Mouse (Mus musculus) neural tube, embryonic 13.5 days (tissue): ENCODE results near the gene Timm17b. TPM values are rescaled to one million over a fixed set of nuclear protein-coding genes. Genes with fewer than 3 reads are reported as not detected.

ENCODE experiments used
- ATAC-seq: fragments of 200-750 bp; cut with Nextera tagmentation; 2 replicates; pipeline ENCODE4 v1.8.0; 2017; ENCODE audit warnings: low read depth, mild to moderate bottlenecking, moderate TSS enrichment, moderate library complexity
- H3K27ac ChIP-seq: fragments of 300-500 bp; sonication (generic); replicated peaks from 2 replicates; pipeline ENCODE4 v1.5.1; 2015; ENCODE audit warnings: moderate library complexity, mild to moderate bottlenecking, inconsistent platforms
- H3K27me3 ChIP-seq: fragments of 300-500 bp; sonication (generic); 2 replicates; pipeline ENCODE4 v1.6.1; 2015; ENCODE audit warnings: mild to moderate bottlenecking, inconsistent platforms
- H3K36me3 ChIP-seq: fragments of 300-500 bp; sonication (generic); 2 replicates; pipeline ENCODE4 v1.6.1; 2015; ENCODE audit warnings: mild to moderate bottlenecking, inconsistent platforms
- H3K4me1 ChIP-seq: fragments of 300-500 bp; sonication (generic); replicated peaks from 2 replicates; pipeline ENCODE4 v1.6.1; 2015; ENCODE audit warnings: inconsistent platforms
- H3K4me2 ChIP-seq: fragments of 300-500 bp; sonication (generic); 2 replicates; pipeline ENCODE4 v1.6.1; 2015; ENCODE audit warnings: inconsistent platforms, mild to moderate bottlenecking, moderate library complexity
- H3K4me3 ChIP-seq: fragments of 300-500 bp; sonication (generic); 2 replicates; pipeline ENCODE4 v1.5.1; 2015; ENCODE audit warnings: mild to moderate bottlenecking, inconsistent platforms
- H3K9ac ChIP-seq: fragments of 300-500 bp; sonication (generic); 2 replicates; pipeline ENCODE4 v1.6.1; 2015; ENCODE audit warnings: moderate library complexity, mild to moderate bottlenecking, inconsistent platforms
- H3K9me3 ChIP-seq: fragments of 300-500 bp; sonication (generic); 2 replicates; pipeline ENCODE4 v1.6.1; 2016; ENCODE audit warnings: inconsistent platforms
- WGBS: fragments of 180-500 bp; shearing (Covaris S2); methylation state at CpG from one replicate; pipeline ENCODE4 v1.1.7; 2015; 5-methylcytosine and 5-hydroxymethylcytosine counted together
- polyA plus RNA-seq: library from polyadenylated mRNA; unstranded; fragments of >200 nt; fragmentation: Nextera tagmentation; extraction: Ambion mirVana; gene quantifications from 2 replicates; pipeline ENCODE4 v1.2.1, GENCODE M21; 2015

Timm17b gene
- polyA plus RNA-seq, 1 experiment from 2014 or later = 160 TPM

GRCm38 (mm10) chrX:7927116-7927515 lies 28.0 kb downstream of the Timm17b start:
- peaks cover 36% of the 10 kb centered on the region for H3K36me3 ChIP-seq
- ATAC-seq = no peak
- peaks cover 55% of the 10 kb centered on the region for H3K27me3 ChIP-seq
- H3K4me3 ChIP-seq = no peak overlapping the region
- no peaks in the 10 kb centered on the region for H3K9me3 ChIP-seq
- peaks cover 13% of the 10 kb centered on the region for H3K4me1 ChIP-seq
- 23% methylated on average over 10 of the region's 10 CpGs for WGBS
- H3K9ac ChIP-seq = no peak overlapping the region
- H3K4me2 ChIP-seq = no peak overlapping the region
- no peak overlapping the region for H3K27ac ChIP-seq

GRCm38 (mm10) chrX:7928270-7928790 lies 29.2 kb downstream of the Timm17b start, which contains the start of gene Eras:
Gene Eras, minus strand, starts transcription at chrX:7928607.
- ATAC-seq = 0 out of 2 replicates have a peak, but pooled peaks have one; percentile 28

GRCm38 (mm10) chrX:7936874-7937273 lies 37.7 kb downstream of the Timm17b start:
- WGBS = 42% methylated on average over 11 of the region's 11 CpGs
- Histone ChIP-seq H3K4me2 (no peak overlapping the region), H3K4me3 (no peak overlapping the region), H3K9ac (no peak overlapping the region), H3K27ac (no peak overlapping the region), H3K36me3 (peaks cover 48% of the 10 kb centered on the region), H3K9me3 (no peaks in the 10 kb centered on the region), H3K27me3 (no peaks in the 10 kb centered on the region), H3K4me1 (no peaks in the 10 kb centered on the region)
- ATAC-seq = no peak

More at GRCm38 (mm10) chrX:7928270-7928790, 29.2 kb downstream of the Timm17b start, which contains the start of gene Eras:
- Histone ChIP-seq H3K4me1 (peaks cover under 1% of the 10 kb centered on the region; the same call in 1 of the 2 replicates), H3K4me2 (no peak within 1 kb of the TSS), H3K9ac (no peak within 1 kb of the TSS), H3K9me3 (no peaks in the 10 kb centered on the region), H3K27me3 (peaks cover 49% of the 10 kb centered on the region), H3K36me3 (peaks cover 36% of the 10 kb centered on the region), H3K4me3 (no peak within 1 kb of the TSS), H3K27ac (no peak within 1 kb of the TSS)
- WGBS = 22% methylated on average over 18 of the region's 19 CpGs

GRCm38 (mm10) chrX:7937667-7938066 lies 38.5 kb downstream of the Timm17b start:
- no peaks in the 10 kb centered on the region for H3K27me3 ChIP-seq
- H3K27ac ChIP-seq = no peak overlapping the region
- H3K4me1 ChIP-seq = no peaks in the 10 kb centered on the region
- 92% methylated on average over 6 of the region's 6 CpGs for WGBS
- no peak for ATAC-seq
- no peak overlapping the region for H3K4me2 ChIP-seq
- no peak overlapping the region for H3K9ac ChIP-seq
- no peaks in the 10 kb centered on the region for H3K9me3 ChIP-seq
- H3K4me3 ChIP-seq = no peak overlapping the region
- H3K36me3 ChIP-seq = peaks cover 43% of the 10 kb centered on the region

GRCm38 (mm10) chrX:7945618-7946017 lies 46.5 kb downstream of the Timm17b start:
- H3K9me3 ChIP-seq = no peaks in the 10 kb centered on the region
- ATAC-seq = no peak
- 80% methylated on average over 8 of the region's 8 CpGs for WGBS

GRCm38 (mm10) chrX:7947108-7947899 lies 48.1 kb downstream of the Timm17b start, which contains the start of gene Hdac6:
Gene Hdac6, minus strand, starts transcription at chrX:7947889.
- Histone ChIP-seq H3K27me3 (no peaks in the 10 kb centered on the region), H3K4me2 (peak within 1 kb of the TSS; percentile 58), H3K4me3 (peak within 1 kb of the TSS; percentile 48), H3K9me3 (no peaks in the 10 kb centered on the region), H3K9ac (peak within 1 kb of the TSS; percentile 70), H3K27ac (peak within 1 kb of the TSS; percentile 61), H3K4me1 (no peaks in the 10 kb centered on the region), H3K36me3 (0 out of 2 replicates have a peak, but pooled peaks cover 4% of the 10 kb centered on the region)
- ATAC-seq = peak; percentile 58
- 19% methylated on average over 37 of the region's 37 CpGs for WGBS

More at GRCm38 (mm10) chrX:7945618-7946017, 46.5 kb downstream of the Timm17b start:
- Histone ChIP-seq H3K9ac (no peak overlapping the region), H3K4me3 (no peak overlapping the region), H3K27ac (no peak overlapping the region), H3K27me3 (no peaks in the 10 kb centered on the region), H3K4me1 (no peaks in the 10 kb centered on the region), H3K36me3 (peaks cover 11% of the 10 kb centered on the region; the same call in 1 of the 2 replicates), H3K4me2 (no peak overlapping the region)

GRCm38 (mm10) chrX:7947900-7948492 lies 48.8 kb downstream of the Timm17b start:
- 0 out of 2 replicates have a peak, but pooled peaks cover 3% of the 10 kb centered on the region for H3K36me3 ChIP-seq
- no peaks in the 10 kb centered on the region for H3K4me1 ChIP-seq
- peak overlapping the region; percentile 60 for H3K9ac ChIP-seq
- WGBS = 18% methylated on average over 38 of the region's 38 CpGs
- H3K9me3 ChIP-seq = no peaks in the 10 kb centered on the region
- H3K27me3 ChIP-seq = no peaks in the 10 kb centered on the region
- H3K4me3 ChIP-seq = peak overlapping the region; percentile 48
- ATAC-seq = peak; percentile 99
- peak overlapping the region; percentile 49; the same call in 1 of the 2 replicates for H3K27ac ChIP-seq
- H3K4me2 ChIP-seq = peak overlapping the region; percentile 52

- no peaks in the 10 kb centered on the region for H3K4me1 ChIP-seq
- no peak overlapping the region for H3K4me3 ChIP-seq
- H3K27me3 ChIP-seq = no peaks in the 10 kb centered on the region
- no peak overlapping the region for H3K9ac ChIP-seq
- 90% methylated on average over 7 of the region's 7 CpGs for WGBS
- H3K27ac ChIP-seq = no peak overlapping the region
- no peak overlapping the region for H3K4me2 ChIP-seq
- no peaks in the 10 kb centered on the region for H3K36me3 ChIP-seq
- H3K9me3 ChIP-seq = no peaks in the 10 kb centered on the region
- no peak for ATAC-seq
These were observed 50.9 kb downstream of the Timm17b start for GRCm38 (mm10) chrX:7950091-7950490.

Other genes starting within 250 kb of the Timm17b start
- gene Prickle3, start 242.1 kb upstream of the Timm17b start, polyA plus RNA-seq = 1.9 and 2.1 TPM in 2 replicates
- gene Plp2, start 228.0 kb upstream of the Timm17b start, polyA plus RNA-seq = 27.2 and 33.4 TPM in 2 replicates
- gene Magix, start 218.1 kb upstream of the Timm17b start, polyA plus RNA-seq = 0.18 TPM in 1 of 2 replicates, not detected in the other
- gene Gpkow, start 202.2 kb upstream of the Timm17b start, polyA plus RNA-seq = 43.2 and 50.4 TPM in 2 replicates
- gene Wdr45, start 185.0 kb upstream of the Timm17b start, polyA plus RNA-seq = 35.0 and 36.5 TPM in 2 replicates
- not detected in 2 replicates for gene Gm45208, start 177.1 kb upstream of the Timm17b start, polyA plus RNA-seq
- 115 and 134 TPM in 2 replicates for gene Praf2, start 170.9 kb upstream of the Timm17b start, polyA plus RNA-seq
- 39.3 and 43.2 TPM in 2 replicates for gene Ccdc120, start 148.5 kb upstream of the Timm17b start, polyA plus RNA-seq
- 25.8 and 28.6 TPM in 2 replicates for gene Tfe3, start 136.8 kb upstream of the Timm17b start, polyA plus RNA-seq
- gene Gripap1, start 109.6 kb upstream of the Timm17b start, polyA plus RNA-seq = 74.9 and 77.1 TPM in 2 replicates
- gene Kcnd1, start 77.1 kb upstream of the Timm17b start, polyA plus RNA-seq = 4.9 and 6.2 TPM in 2 replicates
- 51.8 and 52.2 TPM in 2 replicates for gene Otud5, start 58.0 kb upstream of the Timm17b start, polyA plus RNA-seq
- gene Pim2, start 21.1 kb upstream of the Timm17b start, polyA plus RNA-seq = 16.7 and 18.6 TPM in 2 replicates
- 42.3 and 45.2 TPM in 2 replicates for gene Slc35a2, start 15.3 kb upstream of the Timm17b start, polyA plus RNA-seq
- 210 and 216 TPM in 2 replicates for gene Pqbp1, start 88 bp upstream of the Timm17b start, polyA plus RNA-seq
- not detected in 2 replicates for gene Gm10491, start 8.5 kb downstream of the Timm17b start, polyA plus RNA-seq
- gene Gm10490, start 10.2 kb downstream of the Timm17b start, polyA plus RNA-seq = not detected in 2 replicates
- 192 and 252 TPM in 2 replicates for gene Pcsk1n, start 20.5 kb downstream of the Timm17b start, polyA plus RNA-seq
- 0.24 TPM in 1 of 2 replicates, not detected in the other for gene Eras, start 29.2 kb downstream of the Timm17b start, polyA plus RNA-seq
- 52.2 and 53.4 TPM in 2 replicates for gene Hdac6, start 48.5 kb downstream of the Timm17b start, polyA plus RNA-seq
- gene Gata1, start 78.7 kb downstream of the Timm17b start, polyA plus RNA-seq = 0.56 and 0.73 TPM in 2 replicates
- gene Glod5, start 119.1 kb downstream of the Timm17b start, polyA plus RNA-seq = not detected in 2 replicates
- gene Suv39h1, start 175.4 kb downstream of the Timm17b start, polyA plus RNA-seq = 39.5 and 39.8 TPM in 2 replicates
- 0.24 TPM in 1 of 2 replicates, not detected in the other for gene Was, start 191.1 kb downstream of the Timm17b start, polyA plus RNA-seq
- 47.8 and 51.7 TPM in 2 replicates for gene Wdr13, start 233.5 kb downstream of the Timm17b start, polyA plus RNA-seq
- gene Rbm3, start 246.5 kb downstream of the Timm17b start, polyA plus RNA-seq = 336 and 349 TPM in 2 replicates